Mouse (Mus musculus): ENCODE measurements around the gene Lrrc46. TPM values are rescaled to one million over a fixed set of nuclear protein-coding genes. Genes with fewer than 3 reads are reported as not detected.

Gene Lrrc46
- polyA plus RNA-seq, 1 experiment from 2014 or later, result 1.5 TPM

DNA sequence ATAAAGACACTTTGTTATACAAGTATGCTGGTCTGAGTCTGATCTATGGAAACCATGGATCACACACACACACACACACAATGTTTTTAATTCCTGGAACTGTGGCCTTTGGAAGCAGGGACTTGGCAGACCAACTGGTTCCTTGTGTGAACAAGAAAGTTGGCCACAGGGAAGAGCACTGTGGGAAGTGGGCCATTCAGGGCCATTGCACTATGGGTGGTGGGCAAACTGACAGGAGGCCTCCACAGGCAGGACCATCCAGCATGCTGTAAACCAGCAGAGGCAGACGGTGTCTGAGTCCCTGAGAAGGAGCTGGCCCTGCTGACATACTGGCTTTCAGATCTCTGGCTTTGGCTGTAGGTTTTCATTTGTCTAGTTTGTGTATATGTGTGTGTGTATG is 28.1 kb upstream of the Lrrc46 start:
- no peak overlapping the region for H3K27ac ChIP-seq
- no peaks in the 10 kb centered on the region for H3K4me1 ChIP-seq
- no peaks in the 10 kb centered on the region for H3K9me3 ChIP-seq
- WGBS, result 68% methylated on average over 1 of the region's 1 CpGs
- no peak for ATAC-seq (ENCODE audit: insufficient number of reproducible peaks, insufficient read depth, low FRiP score, low TSS enrichment, low read depth)
- no peak overlapping the region for H3K4me2 ChIP-seq
- H3K36me3 ChIP-seq, result peaks cover 30% of the 10 kb centered on the region
- H3K4me3 ChIP-seq, result no peak overlapping the region
- no peak overlapping the region for H3K9ac ChIP-seq
- H3K27me3 ChIP-seq, result no peaks in the 10 kb centered on the region

DNA sequence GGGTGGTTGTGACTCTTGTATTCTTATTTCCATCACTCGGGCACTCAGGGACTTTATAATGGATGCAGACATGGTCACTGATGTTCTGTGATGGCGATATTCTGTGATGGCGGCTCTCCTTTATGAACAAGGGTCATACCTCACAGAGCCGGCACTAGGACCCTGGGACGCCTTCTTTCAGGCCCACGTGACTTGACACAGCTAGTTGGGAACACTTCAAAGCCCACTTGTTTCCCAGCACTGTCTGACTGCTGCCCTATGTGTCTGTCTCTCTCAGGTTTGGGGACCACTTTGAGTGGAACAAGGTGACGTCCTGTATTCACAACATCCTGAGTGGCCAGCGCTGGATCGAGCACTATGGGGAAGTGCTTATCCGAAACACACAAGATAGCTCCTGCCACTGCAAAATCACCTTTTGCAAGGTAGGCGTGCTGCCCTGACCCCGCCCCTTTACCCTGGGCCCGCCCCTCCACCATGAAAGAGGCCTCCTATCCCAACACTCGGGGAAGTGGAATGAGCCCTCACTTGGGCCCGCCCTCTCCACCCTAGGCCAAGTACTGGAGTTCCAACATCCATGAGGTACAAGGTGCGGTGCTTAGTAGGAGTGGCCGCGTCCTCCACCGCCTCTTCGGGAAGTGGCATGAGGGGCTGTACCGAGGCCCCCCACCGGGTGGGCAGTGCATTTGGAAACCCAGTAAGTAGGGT is 25.6 kb upstream of the Lrrc46 start:
- Histone ChIP-seq H3K9ac (no peak overlapping the region), H3K4me2 (no peak overlapping the region), H3K4me1 (0 out of 2 replicates have a peak, but pooled peaks cover 5% of the 10 kb centered on the region), H3K4me3 (no peak overlapping the region), H3K36me3 (peaks cover 35% of the 10 kb centered on the region), H3K9me3 (no peaks in the 10 kb centered on the region), H3K27me3 (no peaks in the 10 kb centered on the region), H3K27ac (no peak overlapping the region)
- no peak for ATAC-seq (ENCODE audit: insufficient number of reproducible peaks, insufficient read depth, low FRiP score, low TSS enrichment, low read depth)
- 46% methylated on average over 22 of the region's 22 CpGs for WGBS

DNA sequence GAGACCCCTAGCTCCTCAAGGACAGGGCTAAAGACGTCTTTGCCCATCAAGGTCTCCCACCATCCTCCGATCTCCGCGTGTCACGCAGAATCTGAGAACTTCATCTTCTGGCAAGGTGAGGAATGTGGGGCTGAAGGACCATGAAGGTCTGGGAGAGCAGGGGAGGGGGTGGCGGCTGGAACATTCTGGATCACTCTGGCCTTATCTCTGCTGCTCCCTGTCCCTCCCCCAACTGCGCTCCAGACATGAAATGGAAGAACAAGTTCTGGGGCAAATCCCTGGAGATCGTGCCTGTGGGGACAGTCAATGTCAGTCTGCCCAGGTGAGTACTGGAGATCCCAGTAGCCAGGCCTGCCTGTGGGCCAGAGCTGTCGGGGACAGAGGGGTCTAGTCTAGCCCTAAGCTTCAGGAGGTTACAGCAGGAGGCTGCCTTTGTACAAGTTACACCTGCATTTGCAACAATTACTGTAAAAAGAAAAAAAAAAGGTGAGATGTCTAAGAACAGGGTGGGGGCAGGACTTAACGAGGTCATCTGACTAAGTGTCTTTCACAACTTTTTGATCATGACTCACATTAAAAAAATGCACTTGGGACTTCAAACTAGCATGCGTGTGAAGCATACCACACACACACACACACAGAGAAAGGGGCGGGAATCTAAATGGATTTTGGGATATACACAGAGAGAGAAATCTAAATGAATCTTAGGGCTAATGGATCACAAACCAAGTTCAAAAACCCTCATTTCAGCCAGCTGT is 24.5 kb upstream of the Lrrc46 start:
- ATAC-seq (ENCODE audit: insufficient number of reproducible peaks, insufficient read depth, low FRiP score, low TSS enrichment, low read depth), result no peak
- Histone ChIP-seq H3K4me3 (no peak overlapping the region), H3K9ac (no peak overlapping the region), H3K9me3 (no peaks in the 10 kb centered on the region), H3K4me1 (0 out of 2 replicates have a peak, but pooled peaks cover 5% of the 10 kb centered on the region), H3K27me3 (no peaks in the 10 kb centered on the region), H3K36me3 (peaks cover 44% of the 10 kb centered on the region), H3K27ac (no peak overlapping the region), H3K4me2 (no peak overlapping the region)
- 87% methylated on average over 12 of the region's 12 CpGs for WGBS

DNA sequence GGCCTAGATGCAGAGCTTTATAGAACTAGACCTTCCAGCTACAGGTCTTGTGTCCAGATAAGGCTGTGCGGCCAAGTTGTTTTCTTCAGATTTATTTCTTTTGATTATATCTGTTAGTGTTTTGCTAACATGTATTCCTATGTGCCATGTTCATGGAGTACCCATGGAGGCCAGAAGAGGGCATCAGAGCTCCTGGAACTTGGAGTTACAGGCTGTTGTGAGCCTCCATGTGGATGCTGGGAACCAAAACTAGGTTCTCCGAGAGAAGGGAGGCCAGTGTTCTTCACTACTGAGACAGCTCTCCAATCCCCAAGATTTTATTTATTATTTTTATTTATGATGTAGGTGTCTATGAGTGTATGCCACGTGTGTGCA is 22.7 kb upstream of the Lrrc46 start:
- 0 out of 2 replicates have a peak, but pooled peaks cover 5% of the 10 kb centered on the region for H3K4me1 ChIP-seq
- peaks cover 63% of the 10 kb centered on the region for H3K36me3 ChIP-seq
- H3K27ac ChIP-seq, result peak overlapping the region; percentile 48; the same call in 1 of the 2 replicates
- ATAC-seq (ENCODE audit: insufficient number of reproducible peaks, insufficient read depth, low FRiP score, low TSS enrichment, low read depth), result no peak
- H3K4me3 ChIP-seq, result no peak overlapping the region
- H3K9me3 ChIP-seq, result no peaks in the 10 kb centered on the region
- 0 out of 2 replicates have a peak overlapping the region, but pooled peaks have one; percentile 16 for H3K9ac ChIP-seq
- no peak overlapping the region for H3K4me2 ChIP-seq
- no peaks in the 10 kb centered on the region for H3K27me3 ChIP-seq
- 86% methylated on average over 3 of the region's 3 CpGs for WGBS

DNA sequence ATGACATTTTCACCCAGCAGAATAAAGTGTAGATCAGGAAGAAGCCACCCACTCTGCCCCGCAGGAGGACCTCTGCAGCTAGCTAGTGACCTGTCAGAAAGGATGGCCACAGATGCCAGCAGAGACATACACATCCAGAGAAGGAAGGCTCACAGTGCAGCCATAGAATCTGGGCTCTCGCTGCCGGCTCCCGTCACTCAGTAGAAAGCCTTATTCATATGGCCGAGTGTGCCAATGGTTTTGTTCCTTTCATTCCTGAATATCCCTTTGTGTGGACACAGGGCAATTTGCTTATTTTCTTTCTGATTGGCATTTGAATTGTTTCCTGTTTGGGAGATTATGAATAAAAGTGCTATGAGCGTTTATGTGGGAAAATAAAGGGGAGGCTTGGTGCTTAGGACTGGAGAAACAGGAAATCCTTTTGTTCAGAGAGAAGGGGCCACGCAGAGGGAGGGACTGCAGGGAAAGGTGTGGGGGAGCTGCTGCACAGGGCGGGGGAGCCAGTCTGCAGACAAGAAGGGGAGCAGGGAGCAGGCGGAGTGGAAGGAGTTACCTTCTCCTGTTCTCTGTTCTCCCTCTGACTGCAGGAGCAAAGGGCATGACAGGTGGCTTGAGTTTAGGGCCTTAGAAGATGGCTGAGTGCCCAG is 22.2 kb upstream of the Lrrc46 start:
- Histone ChIP-seq H3K27me3 (no peaks in the 10 kb centered on the region), H3K4me2 (no peak overlapping the region), H3K4me3 (no peak overlapping the region), H3K27ac (peak overlapping the region; percentile 48), H3K4me1 (0 out of 2 replicates have a peak, but pooled peaks cover 5% of the 10 kb centered on the region), H3K9ac (peak overlapping the region; percentile 16; the same call in 1 of the 2 replicates), H3K9me3 (no peaks in the 10 kb centered on the region), H3K36me3 (peaks cover 68% of the 10 kb centered on the region)
- ATAC-seq (ENCODE audit: insufficient number of reproducible peaks, insufficient read depth, low FRiP score, low TSS enrichment, low read depth), result no peak
- 39% methylated on average over 9 of the region's 9 CpGs for WGBS

DNA sequence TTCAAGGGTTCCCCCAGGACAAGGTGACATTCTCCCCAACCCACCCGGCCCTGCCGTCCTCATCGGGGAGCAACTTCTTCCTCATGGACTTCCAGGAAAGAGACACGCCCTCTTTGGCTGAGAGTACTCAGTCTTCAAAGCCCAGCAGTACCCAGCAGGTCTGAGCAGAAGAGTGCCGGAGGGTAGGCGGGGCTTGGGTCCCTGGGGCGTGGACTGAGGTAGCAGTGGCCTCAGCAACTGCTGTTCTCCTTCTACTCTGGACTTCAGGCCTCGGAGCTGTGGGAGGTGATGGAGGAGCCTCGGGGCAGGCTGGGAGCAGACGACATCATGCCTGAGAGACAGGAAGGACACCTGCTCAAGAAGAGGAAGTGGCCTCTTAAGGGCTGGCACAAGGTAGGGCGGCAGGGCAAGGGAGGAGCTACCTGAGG is 11.0 kb upstream of the Lrrc46 start:
- Histone ChIP-seq H3K4me1 (peaks cover 20% of the 10 kb centered on the region), H3K9me3 (no peaks in the 10 kb centered on the region), H3K27ac (no peak overlapping the region), H3K9ac (peak overlapping the region; percentile 83), H3K4me3 (no peak overlapping the region; the same call in 1 of the 2 replicates), H3K4me2 (peak overlapping the region; percentile 96; the same call in 1 of the 2 replicates), H3K36me3 (peaks cover 60% of the 10 kb centered on the region), H3K27me3 (no peaks in the 10 kb centered on the region)
- ATAC-seq (ENCODE audit: insufficient number of reproducible peaks, insufficient read depth, low FRiP score, low TSS enrichment, low read depth), result 0 out of 2 replicates have a peak, but pooled peaks have one; percentile 26
- WGBS, result 34% methylated on average over 11 of the region's 11 CpGs

DNA sequence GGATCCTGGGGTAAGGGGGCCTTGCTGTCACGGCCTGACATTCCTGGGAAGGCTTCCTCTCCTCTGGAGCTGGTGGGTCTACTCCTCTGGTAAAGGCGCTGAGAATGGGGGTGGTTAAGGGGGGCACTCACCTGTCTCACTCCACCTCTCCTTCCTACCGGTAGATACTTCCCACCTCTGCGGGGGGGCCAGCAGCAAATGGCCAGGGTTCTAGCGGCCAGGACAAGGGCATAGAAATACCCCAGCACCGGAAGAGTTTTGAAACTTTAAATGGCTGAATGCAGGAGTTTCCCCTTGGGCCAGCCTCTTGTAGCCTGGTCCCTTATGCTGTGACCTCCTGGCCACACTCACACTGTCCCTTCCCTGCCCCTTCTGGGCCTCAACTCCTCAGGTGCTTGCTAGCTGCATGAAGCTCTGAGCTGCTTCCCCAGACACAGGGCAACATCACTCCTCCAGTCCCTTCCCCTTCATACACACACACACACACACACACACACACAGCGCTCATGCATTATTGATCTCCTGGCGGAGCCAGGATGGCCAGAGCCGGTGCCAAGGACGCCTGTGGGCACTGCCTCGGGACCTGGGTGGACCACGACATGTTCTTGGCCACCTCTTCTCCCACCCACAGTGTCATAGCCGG is 9.9 kb upstream of the Lrrc46 start:
- Histone ChIP-seq H3K36me3 (peaks cover 58% of the 10 kb centered on the region), H3K9ac (peak overlapping the region; percentile 83), H3K4me2 (peak overlapping the region; percentile 96), H3K27ac (peak overlapping the region; percentile 41; the same call in 1 of the 2 replicates), H3K27me3 (no peaks in the 10 kb centered on the region), H3K4me3 (peak overlapping the region; percentile 66), H3K4me1 (peaks cover 20% of the 10 kb centered on the region), H3K9me3 (no peaks in the 10 kb centered on the region)
- 26% methylated on average over 13 of the region's 13 CpGs for WGBS
- no peak for ATAC-seq (ENCODE audit: insufficient number of reproducible peaks, insufficient read depth, low FRiP score, low TSS enrichment, low read depth)

DNA sequence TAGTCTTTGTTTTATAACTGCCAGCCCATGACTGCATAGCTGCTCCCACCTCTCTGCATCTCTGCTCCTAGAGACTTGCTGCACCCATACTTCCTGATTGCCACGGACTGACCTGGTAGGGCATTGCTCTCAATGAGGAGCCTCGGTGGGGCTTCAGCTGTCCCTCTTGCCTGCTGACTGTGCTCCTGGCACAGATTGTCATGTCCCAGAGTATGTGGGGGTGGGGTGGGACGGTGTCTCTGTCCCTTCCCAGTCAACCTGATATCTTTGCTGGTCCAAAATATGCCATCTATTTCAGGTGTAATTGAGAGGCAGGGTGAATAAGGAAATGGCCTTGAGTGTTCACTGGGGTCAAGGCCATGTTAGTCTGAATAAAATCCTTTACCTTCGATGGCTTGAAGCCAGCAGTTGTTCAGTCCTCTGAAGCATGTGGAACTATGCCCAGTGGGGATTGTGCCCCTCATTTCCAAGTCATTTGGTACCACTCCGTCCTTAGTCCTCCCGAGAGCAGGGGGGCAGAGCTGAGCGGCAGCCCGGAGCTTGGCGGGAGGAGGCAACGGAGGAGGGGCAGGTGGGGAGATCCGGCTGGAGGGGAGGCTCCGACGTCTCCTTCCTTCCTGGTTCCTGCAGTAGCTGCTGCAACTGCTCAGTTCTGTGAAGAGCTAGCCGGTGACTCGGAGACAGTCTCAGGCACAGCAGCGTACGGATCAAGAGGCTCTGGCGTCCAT is 9.2 kb upstream of the Lrrc46 start, which contains the start of gene Osbpl7:
TSS of gene Osbpl7 (plus strand) at position 413 of the 728 bp plus-strand sequence.
- 6% methylated on average over 18 of the region's 18 CpGs for WGBS

DNA sequence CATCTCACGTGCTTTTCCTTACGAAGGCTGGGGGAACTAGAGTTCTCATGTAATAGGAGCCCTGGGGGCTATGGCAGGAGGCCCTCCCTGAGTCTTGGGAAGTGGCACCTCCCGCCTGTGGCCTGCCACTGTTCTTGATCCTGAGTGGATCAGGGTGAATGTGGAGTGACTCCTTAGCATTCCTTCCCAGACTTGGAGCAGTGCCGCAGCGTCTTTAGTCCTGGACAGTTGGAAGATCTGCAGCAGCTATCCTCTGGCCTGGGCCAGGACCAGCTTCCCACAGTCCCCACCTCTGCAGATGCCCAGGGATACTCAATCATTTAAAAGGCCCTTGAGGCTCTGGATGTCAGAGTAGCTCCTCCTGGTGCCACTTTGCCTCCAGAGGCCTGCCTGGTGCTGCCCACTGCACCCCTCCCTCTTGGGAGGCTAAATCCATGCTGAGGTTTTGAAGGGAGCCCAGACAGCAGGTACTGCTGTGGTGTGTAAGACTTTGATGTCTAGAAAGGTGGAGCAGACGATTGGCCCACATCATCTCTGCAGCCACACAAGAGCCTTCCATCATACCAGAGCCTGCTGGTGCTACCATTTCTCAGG is 8.4 kb upstream of the Lrrc46 start:
- Histone ChIP-seq H3K9me3 (no peaks in the 10 kb centered on the region), H3K36me3 (peaks cover 58% of the 10 kb centered on the region)
- 83% methylated on average over 6 of the region's 6 CpGs for WGBS

More for the DNA sequence above, 9.2 kb upstream of the Lrrc46 start, which contains the start of gene Osbpl7:
- H3K4me2 ChIP-seq, result peak within 1 kb of the TSS; percentile 96
- peak within 1 kb of the TSS; percentile 66 for H3K4me3 ChIP-seq
- no peaks in the 10 kb centered on the region for H3K27me3 ChIP-seq
- H3K9me3 ChIP-seq, result no peaks in the 10 kb centered on the region
- H3K4me1 ChIP-seq, result peaks cover 20% of the 10 kb centered on the region
- ATAC-seq (ENCODE audit: insufficient number of reproducible peaks, insufficient read depth, low FRiP score, low TSS enrichment, low read depth), result peak; percentile 67; the same call in 1 of the 2 replicates
- peak within 1 kb of the TSS; percentile 83 for H3K9ac ChIP-seq
- peak within 1 kb of the TSS; percentile 41; the same call in 1 of the 2 replicates for H3K27ac ChIP-seq
- H3K36me3 ChIP-seq, result peaks cover 58% of the 10 kb centered on the region

DNA sequence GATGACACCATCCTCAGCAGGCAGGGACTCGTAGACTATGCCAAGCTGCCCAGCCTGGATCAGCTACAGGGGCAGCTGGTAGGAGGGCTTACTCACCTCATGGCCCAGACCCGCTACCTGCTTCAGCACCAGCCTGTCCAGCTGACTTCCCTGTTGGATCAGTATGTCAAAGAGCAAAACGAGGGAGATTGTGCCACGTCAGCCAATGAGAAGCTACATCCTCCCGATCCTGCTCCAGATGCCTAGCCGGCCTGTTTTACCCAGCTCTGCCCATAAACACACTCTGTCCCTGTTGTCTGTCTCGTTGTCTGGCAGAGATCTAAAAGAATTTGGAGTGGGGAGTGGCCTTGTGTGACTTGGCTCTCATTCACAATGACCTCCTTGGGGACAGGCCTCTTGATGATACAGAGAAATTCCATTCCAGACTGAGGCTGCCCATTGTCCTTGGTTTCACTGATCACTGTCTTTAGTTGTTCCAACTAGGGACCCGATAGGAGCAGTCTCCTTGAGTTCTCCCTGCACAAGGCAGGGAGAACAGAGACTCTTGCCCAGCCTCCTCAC is 7.0 kb upstream of the Lrrc46 start:
- Histone ChIP-seq H3K27me3 (no peaks in the 10 kb centered on the region), H3K4me1 (peaks cover 20% of the 10 kb centered on the region), H3K9me3 (no peaks in the 10 kb centered on the region), H3K4me2 (no peak overlapping the region), H3K36me3 (peaks cover 60% of the 10 kb centered on the region), H3K9ac (no peak overlapping the region), H3K4me3 (no peak overlapping the region), H3K27ac (no peak overlapping the region)
- ATAC-seq (ENCODE audit: insufficient number of reproducible peaks, insufficient read depth, low FRiP score, low TSS enrichment, low read depth), result no peak
- 84% methylated on average over 8 of the region's 8 CpGs for whole genome bisulfite sequencing

More for the DNA sequence above, 8.4 kb upstream of the Lrrc46 start:
- H3K4me1 ChIP-seq, result peaks cover 20% of the 10 kb centered on the region
- no peak overlapping the region for H3K4me3 ChIP-seq
- H3K27ac ChIP-seq, result peak overlapping the region; percentile 41; the same call in 1 of the 2 replicates
- ATAC-seq (ENCODE audit: insufficient number of reproducible peaks, insufficient read depth, low FRiP score, low TSS enrichment, low read depth), result no peak
- no peak overlapping the region for H3K4me2 ChIP-seq
- peak overlapping the region; percentile 83; the same call in 1 of the 2 replicates for H3K9ac ChIP-seq
- no peaks in the 10 kb centered on the region for H3K27me3 ChIP-seq

Data from embryonic facial prominence, embryonic 13.5 days (tissue).